Mouse (Mus musculus): ENCODE measurements at regions not wholly inside any gene's neighbourhood (a gene's known extent, or its start where the extent isn't known, plus 50 kb on each side); places are given as distances from the start of the nearest gene placed in this dataset.
A peak's percentile ranks its signal among the peaks of the same experiment; 100 is the strongest.

DNA sequence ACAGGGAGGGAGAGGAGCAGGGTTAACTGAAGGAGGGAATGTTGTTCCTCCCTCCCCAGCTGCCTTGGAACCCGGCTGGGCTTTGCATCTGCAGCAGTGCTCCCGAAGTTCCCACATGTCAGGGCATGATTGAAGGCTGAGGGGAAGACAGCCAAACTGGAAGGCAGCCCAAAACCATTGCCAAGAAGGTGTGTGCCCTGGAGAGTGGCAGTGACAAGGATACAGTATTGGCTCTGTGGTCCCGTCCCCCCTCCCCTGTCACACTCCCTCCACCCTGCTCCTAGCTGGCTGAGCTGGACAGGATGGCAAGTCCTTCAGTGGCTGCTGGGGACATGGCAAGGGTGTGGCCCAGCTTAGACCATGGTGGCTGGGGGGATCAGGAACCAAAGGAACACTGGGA lies 79.1 kb downstream of the Cyp26b1 start:
- DNase-seq, result no peak

DNA sequence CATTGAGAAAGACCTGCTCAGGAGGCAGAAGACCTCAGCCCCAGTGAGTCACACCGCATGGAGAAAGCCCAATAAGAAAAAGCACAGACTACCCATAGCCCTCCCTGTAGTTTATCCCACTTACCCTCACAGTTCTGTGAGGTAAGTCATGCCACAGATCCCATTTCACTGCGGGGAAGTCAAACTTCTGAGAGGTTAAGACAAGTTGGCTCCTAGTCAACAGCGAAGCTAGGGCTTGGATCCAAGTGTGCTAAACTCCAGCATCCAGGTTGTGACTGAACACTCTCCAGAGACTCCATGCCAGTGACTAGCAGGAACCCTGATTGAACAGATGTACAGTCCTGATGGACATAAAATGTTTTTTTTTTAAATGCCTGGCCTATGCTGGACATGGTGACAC lies 85.1 kb downstream of the Cyp26b1 start:
- no peak for DNase-seq

- no peak for DNase-seq
These were observed 87.0 kb downstream of the Cyp26b1 start for GRCm38 (mm10) chr6:84506675-84507074.

DNA sequence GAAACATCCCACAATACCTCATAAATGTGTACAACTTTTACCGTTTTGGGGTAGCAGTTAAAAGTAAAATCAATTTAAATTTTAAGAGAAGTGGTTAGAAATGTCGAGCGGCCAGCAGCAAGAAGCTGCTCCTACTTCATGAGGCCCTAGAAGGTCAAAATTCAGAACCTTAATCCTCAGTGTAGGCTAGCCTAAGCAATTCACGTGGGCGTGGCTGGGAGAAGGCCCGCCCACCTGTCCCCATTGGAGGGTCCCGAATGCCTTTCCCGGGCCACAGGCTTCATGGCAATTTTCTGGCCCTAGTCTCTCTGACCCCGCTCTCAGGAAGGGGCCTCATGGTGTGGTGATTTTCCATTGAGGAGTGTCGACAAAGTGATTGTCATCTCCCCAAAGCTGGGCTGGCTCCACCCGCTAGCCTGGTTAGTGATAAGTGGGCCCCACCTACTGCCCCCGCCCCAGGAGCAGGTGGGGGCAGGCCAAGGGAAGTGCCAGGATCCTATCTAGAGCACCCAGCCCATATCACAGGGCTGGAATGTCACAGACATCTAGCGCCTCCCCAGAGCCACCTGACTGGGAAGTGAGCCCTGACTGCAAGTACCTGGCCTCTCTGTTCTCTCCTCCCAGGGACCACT lies 93.3 kb downstream of the Cyp26b1 start:
- DNase-seq, result no peak

DNA sequence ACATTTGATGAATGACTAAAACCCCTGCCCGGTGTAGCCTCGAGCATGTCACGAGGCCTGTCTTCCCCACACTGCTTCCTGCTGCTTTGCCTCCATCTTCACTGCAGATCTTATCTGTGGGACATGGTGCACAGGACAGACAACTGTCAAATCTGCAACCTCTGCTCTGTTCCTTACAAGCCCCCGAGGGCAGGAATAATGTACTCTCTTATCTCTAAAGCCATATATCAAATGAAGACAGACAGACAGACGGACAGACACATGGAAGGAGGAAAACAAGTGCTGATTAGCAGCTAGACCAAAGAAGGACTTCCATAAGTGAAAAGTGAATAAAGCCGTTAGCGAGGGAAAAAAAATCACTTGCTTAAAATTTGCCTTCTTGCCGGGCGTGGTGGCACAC lies 95.6 kb downstream of the Cyp26b1 start:
- no peak for DNase-seq

GRCm38 (mm10) chr6:84493676-84494075 lies 100.0 kb downstream of the Cyp26b1 start:
- no peak for DNase-seq

GRCm38 (mm10) chr6:84493169-84493568 lies 100.5 kb downstream of the Cyp26b1 start:
- no peak for DNase-seq

- no peak for DNase-seq
These were observed 101.1 kb downstream of the Cyp26b1 start for GRCm38 (mm10) chr6:84492594-84492993.

- no peak for DNase-seq
These were observed 102.6 kb downstream of the Cyp26b1 start for GRCm38 (mm10) chr6:84491106-84491505.

GRCm38 (mm10) chr6:84481205-84481604 lies 112.5 kb downstream of the Cyp26b1 start:
- DNase-seq, result no peak

GRCm38 (mm10) chr6:84477072-84477471 lies 116.6 kb downstream of the Cyp26b1 start:
- DNase-seq, result no peak

DNA sequence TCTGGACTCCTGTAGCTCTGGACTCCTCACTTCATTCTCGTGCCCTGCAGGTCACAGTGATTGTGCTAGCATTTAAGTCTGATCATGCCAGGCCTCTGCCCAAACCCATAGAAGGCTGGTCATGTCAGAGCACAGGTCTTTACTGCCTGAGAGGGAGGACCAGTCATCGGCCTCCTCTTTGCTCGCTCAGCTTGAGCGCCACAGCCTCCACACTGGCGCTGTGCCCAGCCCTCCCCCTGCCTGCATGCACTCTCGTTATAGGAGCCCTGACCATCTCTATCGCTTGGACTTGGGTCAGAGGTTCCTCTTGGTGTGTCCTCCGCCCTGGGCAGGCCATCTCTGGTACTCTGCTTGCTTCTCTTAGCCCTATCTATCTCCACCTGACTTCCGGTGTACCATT lies 117.2 kb downstream of the Cyp26b1 start:
- no peak for DNase-seq

- no peak for DNase-seq
These were observed 118.9 kb downstream of the Cyp26b1 start for GRCm38 (mm10) chr6:84474835-84475234.

DNA sequence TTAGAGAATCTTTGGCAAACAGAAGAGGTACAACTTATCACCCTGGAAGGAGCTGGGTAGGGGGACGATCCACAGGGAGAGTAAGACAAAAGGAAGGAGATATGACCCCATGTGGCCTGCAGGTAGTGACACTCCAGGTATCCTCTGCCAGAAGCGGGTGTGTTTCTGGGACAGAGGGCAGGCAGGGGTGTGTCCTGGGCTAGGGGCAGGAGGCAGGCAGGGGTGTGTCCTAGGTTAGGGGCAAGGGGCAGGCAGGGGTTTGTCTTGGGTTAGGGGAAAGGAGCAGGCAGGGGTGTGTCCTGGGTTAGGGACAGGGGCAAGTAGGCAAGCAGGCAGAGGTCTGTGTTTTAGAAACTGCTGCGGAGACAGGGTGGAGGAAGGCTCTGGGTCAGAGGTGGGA lies 120.5 kb downstream of the Cyp26b1 start:
- no peak for DNase-seq

DNA sequence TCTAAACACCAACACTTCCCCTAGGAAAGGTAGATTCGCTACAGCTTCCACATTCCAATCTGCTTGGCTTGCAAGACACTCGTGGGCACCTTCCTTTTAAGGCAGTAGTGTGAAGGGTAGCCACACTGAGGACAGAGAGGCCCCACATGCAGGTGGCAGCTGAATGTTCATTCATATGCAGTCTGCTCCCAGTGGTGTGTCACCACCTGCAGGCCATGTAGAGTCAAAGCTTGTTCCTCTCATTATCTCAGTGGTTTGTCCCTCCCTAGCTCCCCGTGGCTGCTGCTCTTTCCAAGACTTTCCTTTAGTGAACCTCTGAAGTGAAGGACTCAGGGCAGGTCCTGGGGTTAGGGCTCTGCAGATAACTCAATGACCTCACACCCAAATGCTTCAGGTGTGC lies 121.4 kb downstream of the Cyp26b1 start:
- no peak for DNase-seq

DNA sequence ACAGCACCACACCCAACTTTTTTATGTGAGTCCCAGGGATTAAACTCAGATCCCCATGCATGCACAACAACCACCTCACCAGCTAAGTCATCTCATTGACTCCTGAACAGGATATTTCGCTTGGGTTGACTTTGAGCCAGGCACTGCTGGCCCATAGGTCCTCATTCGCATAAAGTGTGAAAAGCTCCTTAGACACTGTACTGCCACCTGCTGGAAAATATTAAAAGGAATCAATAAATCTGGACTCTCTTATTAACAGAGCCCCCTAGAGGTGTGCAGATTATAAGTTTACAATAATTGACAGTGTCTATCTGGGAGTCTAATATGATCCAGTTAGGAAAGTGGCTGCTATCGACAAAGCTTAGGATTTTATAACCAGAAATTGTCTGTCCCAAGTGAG lies 126.4 kb downstream of the Cyp26b1 start:
- DNase-seq, result no peak

- DNase-seq, result peak; percentile 10
These were observed 127.5 kb downstream of the Cyp26b1 start for GRCm38 (mm10) chr6:84466223-84466622.

DNA sequence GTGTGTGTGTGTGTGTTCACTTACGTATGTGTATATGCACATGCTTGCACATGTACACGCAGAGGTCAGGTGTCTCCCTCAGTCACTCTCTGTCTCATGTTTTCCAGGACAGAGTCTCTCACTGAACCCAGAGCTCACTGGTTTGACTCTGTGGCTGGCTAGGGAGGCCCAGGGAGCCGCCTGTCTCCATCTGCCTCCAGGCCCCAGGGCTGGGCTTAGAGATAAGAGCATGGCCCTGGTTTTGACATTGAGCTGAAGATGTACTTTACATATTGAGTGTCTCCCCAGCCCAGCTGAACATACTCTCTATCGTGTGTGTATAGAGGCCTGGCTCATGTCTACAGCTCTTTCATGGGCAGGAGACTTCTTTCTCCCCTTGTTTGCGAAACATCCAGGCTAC lies 128.1 kb downstream of the Cyp26b1 start:
- DNase-seq, result no peak

DNA sequence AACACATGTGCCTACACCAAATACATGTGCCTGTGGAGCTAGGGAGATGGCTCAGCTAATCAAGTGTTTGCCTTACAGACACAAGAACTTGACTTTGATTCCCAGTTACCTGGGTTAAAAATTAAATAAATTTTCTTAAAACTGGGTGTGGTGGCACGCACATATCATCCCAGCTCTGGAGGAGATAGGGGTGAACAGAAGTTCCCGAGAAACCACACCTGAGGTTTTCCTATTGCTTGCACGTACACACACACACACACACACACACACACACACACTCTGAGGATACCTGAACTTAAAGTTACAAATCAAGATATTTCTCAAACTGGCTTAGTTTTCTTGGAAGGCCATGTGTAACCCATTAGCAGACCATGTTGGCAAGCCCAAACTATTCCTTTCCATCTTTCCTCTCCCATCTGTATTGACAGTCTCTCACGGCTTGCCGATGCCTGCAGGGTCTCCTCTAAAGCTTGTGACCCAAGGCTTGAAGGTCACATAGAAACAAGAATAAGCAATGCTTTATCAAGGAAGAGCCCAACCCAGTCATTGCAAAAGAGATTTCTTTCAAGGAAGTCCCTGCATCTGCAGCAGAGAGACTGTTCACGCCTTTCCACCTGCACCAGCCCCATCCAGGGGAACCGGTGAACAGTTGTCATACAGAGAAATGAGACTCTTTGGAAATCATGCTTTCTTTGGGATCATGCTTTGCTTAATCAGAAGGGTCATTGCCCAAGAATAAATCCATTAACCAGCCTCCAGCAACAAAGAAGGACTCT lies 129.9 kb downstream of the Cyp26b1 start:
- DNase-seq, result no peak

GRCm38 (mm10) chr6:84456803-84457202 lies 136.9 kb downstream of the Cyp26b1 start:
- DNase-seq, result no peak

DNA sequence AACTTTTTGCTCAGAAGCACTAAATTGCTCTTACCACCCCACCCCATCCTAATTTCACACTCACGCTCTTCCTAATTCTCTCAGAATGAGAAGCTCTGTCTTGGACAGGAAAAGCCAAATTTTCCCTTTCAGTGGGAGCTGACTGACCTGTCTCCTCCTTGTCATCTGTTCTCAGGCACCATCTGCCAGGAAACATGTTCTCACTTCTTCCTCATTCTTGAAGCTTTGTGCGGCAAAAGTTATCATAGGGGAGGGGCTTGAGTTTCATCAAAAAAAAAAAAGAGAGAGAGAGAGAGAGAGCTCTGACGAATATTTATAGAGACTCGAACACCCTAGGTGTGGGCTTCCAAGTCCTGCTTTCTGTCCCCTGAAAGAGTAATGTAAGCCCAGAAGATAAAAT lies 148.6 kb downstream of the Cyp26b1 start:
- no peak for DNase-seq

- DNase-seq, result no peak
These were observed 151.0 kb downstream of the Cyp26b1 start for GRCm38 (mm10) chr6:84442667-84443066.

DNA sequence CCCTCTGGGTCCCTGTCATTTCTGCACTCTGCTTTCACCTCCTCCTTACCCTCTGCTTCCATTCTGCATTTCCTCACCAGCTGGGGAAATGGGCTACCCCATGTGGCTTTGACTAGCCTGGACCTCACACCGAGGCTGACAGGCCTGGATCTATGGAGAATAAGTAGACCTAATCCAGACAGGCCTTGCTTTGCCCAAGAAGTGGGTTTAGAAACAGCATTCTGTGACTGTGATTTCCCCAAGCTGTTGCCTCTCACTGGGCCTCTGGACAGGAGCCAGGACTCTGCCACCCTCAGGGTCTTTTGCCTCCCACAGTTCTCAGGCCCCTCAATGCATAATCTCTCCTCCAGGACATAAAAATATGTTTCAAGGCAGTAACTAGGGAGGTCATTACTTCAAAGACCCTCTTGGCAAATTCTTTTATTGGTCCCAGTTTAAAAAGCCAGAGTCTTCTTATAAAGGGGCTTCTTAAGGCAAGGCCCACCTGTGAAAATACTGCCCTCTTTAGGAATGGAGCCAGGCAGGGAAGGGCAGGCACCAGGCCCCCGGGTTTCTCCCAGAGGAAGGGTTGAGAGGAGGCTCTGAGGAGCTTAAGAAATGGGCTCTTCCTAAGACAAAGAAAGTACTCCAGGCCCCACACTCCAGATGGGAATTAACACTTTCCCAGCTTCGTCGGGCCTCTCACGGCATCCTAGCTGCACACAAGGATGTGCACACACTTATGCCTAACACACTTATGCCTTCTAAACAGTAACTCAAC lies 151.8 kb downstream of the Cyp26b1 start:
- no peak for DNase-seq

DNA sequence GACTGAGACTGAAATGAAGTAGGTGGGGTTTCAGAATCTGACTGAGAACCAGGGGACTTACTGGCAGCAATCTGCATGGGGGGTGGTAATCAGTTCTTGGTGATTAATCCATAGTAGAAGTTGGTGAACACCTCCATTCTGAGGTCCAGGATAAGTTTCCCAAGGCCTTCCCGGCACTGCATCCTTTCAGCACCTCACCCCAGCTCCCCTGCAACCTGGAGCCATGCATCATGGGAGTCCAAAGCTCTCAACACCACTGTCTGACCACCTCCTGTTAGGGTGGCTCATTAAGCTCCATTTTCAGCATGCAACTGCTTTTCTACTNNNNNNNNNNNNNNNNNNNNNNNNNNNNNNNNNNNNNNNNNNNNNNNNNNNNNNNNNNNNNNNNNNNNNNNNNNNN lies 157.0 kb downstream of the Cyp26b1 start:
- no peak for DNase-seq
